Mouse (Mus musculus): ENCODE results near the gene Rassf10. TPM values are rescaled to one million over a fixed set of nuclear protein-coding genes. Genes with fewer than 3 reads are reported as not detected.
"Not testable (repeated sequence)": the region's sequence is repeated elsewhere in the genome, so short reads cannot be mapped to it uniquely, and the experiment has no call there.

The Rassf10 gene
- not detected in 2 replicates for total RNA-seq (2015; ENCODE audit: low replicate concordance)
- total RNA-seq (2017; ENCODE audit: low replicate concordance) = not detected in 2 replicates

- ATAC-seq (replicated peaks; ENCODE audit: low FRiP score, poor library complexity, severe bottlenecking) = no peak
Observed at GRCm38 (mm10) chr7:112953777-112954291, at the start of gene Rassf10. Gene Rassf10, plus strand, starts transcription at chr7:112953962.

- no peak for ATAC-seq (replicated peaks; ENCODE audit: low FRiP score, poor library complexity, severe bottlenecking)
Observed at GRCm38 (mm10) chr7:112906848-112907247, 46.9 kb upstream of the Rassf10 start.

GRCm38 (mm10) chr7:112907468-112907867, 46.3 kb upstream of the Rassf10 start:
- no peak for ATAC-seq (replicated peaks; ENCODE audit: low FRiP score, poor library complexity, severe bottlenecking)

GRCm38 (mm10) chr7:112909164-112909563, 44.6 kb upstream of the Rassf10 start:
- ATAC-seq (replicated peaks; ENCODE audit: low FRiP score, poor library complexity, severe bottlenecking) = no peak

GRCm38 (mm10) chr7:112912969-112913368, 40.8 kb upstream of the Rassf10 start:
- no peak for ATAC-seq (replicated peaks; ENCODE audit: low FRiP score, poor library complexity, severe bottlenecking)

GRCm38 (mm10) chr7:112915571-112915970, 38.2 kb upstream of the Rassf10 start:
- no peak for ATAC-seq (replicated peaks; ENCODE audit: low FRiP score, poor library complexity, severe bottlenecking)

GRCm38 (mm10) chr7:112917613-112918278, 36.0 kb upstream of the Rassf10 start:
- ATAC-seq (replicated peaks; ENCODE audit: low FRiP score, poor library complexity, severe bottlenecking) = no peak

- no peak for ATAC-seq (replicated peaks; ENCODE audit: low FRiP score, poor library complexity, severe bottlenecking)
Observed at GRCm38 (mm10) chr7:112918279-112918991, 35.3 kb upstream of the Rassf10 start.

GRCm38 (mm10) chr7:112919845-112920244, 33.9 kb upstream of the Rassf10 start:
- no peak for ATAC-seq (replicated peaks; ENCODE audit: low FRiP score, poor library complexity, severe bottlenecking)

- no peak for ATAC-seq (replicated peaks; ENCODE audit: low FRiP score, poor library complexity, severe bottlenecking)
Observed at GRCm38 (mm10) chr7:112922801-112923200, 31.0 kb upstream of the Rassf10 start.

- no peak for ATAC-seq (replicated peaks; ENCODE audit: low FRiP score, poor library complexity, severe bottlenecking)
Observed at GRCm38 (mm10) chr7:112923712-112924111, 30.1 kb upstream of the Rassf10 start.

GRCm38 (mm10) chr7:112930669-112931068, 23.1 kb upstream of the Rassf10 start:
- ATAC-seq (replicated peaks; ENCODE audit: low FRiP score, poor library complexity, severe bottlenecking) = no peak

- not testable (repeated sequence) for ATAC-seq (replicated peaks; ENCODE audit: low FRiP score, poor library complexity, severe bottlenecking)
Observed at GRCm38 (mm10) chr7:112935876-112936275, 17.9 kb upstream of the Rassf10 start.

- no peak for ATAC-seq (replicated peaks; ENCODE audit: low FRiP score, poor library complexity, severe bottlenecking)
Observed at GRCm38 (mm10) chr7:112937089-112937488, 16.7 kb upstream of the Rassf10 start.

GRCm38 (mm10) chr7:112938959-112939358, 14.8 kb upstream of the Rassf10 start:
- ATAC-seq (replicated peaks; ENCODE audit: low FRiP score, poor library complexity, severe bottlenecking) = no peak

GRCm38 (mm10) chr7:112942567-112942966, 11.2 kb upstream of the Rassf10 start:
- ATAC-seq (replicated peaks; ENCODE audit: low FRiP score, poor library complexity, severe bottlenecking) = no peak

GRCm38 (mm10) chr7:112943056-112943455, 10.7 kb upstream of the Rassf10 start:
- ATAC-seq (replicated peaks; ENCODE audit: low FRiP score, poor library complexity, severe bottlenecking) = no peak

- ATAC-seq (replicated peaks; ENCODE audit: low FRiP score, poor library complexity, severe bottlenecking) = no peak
Observed at GRCm38 (mm10) chr7:112946706-112947105, 7.1 kb upstream of the Rassf10 start.

GRCm38 (mm10) chr7:112954351-112955102, 765 bp downstream of the Rassf10 start:
- no peak for ATAC-seq (replicated peaks; ENCODE audit: low FRiP score, poor library complexity, severe bottlenecking)

GRCm38 (mm10) chr7:112955103-112955827, 1.5 kb downstream of the Rassf10 start:
- no peak for ATAC-seq (replicated peaks; ENCODE audit: low FRiP score, poor library complexity, severe bottlenecking)
